Mouse (Mus musculus): ENCODE data around the gene Elane.

DNA sequence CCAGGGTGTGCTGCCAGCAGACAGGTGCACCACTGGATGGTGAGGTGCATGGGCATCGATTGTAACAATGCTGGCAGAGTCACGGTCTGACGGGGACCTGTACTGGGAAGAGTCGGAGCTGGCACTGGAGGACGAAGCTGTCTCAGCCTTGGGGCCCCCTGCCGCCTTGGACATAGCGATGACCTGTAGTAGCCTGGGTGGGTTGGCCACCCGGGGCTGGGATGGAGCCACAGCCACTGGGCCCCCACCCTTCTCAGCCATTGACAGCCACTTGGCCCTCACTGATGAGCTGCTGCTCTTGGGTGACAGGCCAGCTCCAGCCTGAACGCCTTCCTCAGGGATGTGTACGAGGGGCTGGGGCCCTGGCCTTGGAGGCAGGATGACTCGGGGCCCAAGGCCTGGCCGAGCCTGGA is 20.9 kb upstream of the Elane start:
- TF ChIP-seq CTCF (IDR thresholded peaks at IDR 0.05; ENCODE audit: low read depth, low read length) (no peak), POLR2A (IDR thresholded peaks at IDR 0.05; ENCODE audit: borderline replicate concordance, low read depth, low read length) (no peak)
